Mouse (Mus musculus) embryo, embryonic 9.5 days (tissue): Measurements from ENCODE around the gene Rnf111.
A peak's percentile ranks its signal among the peaks of the same experiment; 100 is the strongest.

ENCODE experiments used
- DNase-seq: peaks from one replicate; pipeline ENCODE4 v3.0.0-alpha.2; 2017; ENCODE audit errors: extremely low spot score

The Rnf111 gene

DNA sequence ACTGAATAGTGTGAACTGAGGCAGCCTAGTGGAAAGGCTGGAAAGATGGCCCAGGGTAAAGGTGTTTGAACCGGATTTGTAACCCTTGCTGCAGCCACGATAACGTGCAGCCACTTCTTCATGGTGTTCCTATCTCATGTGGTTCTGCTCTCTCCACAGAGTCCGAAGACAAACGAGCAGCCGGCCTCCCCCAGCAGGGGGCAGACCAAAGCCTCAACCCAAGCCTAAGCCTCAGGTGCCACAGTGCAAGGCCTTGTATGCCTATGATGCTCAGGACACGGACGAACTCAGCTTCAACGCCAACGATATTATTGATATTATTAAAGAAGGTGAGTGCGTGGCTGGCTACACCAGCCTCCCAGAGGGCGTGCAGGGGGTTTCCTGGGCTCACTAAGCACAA lies 107.9 kb downstream of the Rnf111 start:
- no peak for DNase-seq

DNA sequence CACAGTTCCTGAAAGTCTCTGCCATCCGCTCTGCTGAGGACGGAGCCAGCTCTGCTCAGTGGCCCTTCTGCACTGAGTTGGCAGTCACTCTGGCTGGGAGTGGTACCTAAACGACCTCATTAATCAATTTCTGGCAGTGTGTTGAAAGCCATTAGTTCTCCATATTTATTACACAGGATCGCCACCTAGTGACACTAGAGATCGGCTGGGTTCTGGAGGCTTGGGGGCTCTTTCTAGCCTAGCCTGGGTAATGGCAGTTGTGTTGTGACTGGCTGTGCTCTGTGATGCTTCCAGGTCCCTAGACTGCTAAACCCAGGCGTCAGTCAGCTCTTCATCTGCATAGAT lies 111.0 kb downstream of the Rnf111 start:
- peak; percentile 62 for DNase-seq

DNA sequence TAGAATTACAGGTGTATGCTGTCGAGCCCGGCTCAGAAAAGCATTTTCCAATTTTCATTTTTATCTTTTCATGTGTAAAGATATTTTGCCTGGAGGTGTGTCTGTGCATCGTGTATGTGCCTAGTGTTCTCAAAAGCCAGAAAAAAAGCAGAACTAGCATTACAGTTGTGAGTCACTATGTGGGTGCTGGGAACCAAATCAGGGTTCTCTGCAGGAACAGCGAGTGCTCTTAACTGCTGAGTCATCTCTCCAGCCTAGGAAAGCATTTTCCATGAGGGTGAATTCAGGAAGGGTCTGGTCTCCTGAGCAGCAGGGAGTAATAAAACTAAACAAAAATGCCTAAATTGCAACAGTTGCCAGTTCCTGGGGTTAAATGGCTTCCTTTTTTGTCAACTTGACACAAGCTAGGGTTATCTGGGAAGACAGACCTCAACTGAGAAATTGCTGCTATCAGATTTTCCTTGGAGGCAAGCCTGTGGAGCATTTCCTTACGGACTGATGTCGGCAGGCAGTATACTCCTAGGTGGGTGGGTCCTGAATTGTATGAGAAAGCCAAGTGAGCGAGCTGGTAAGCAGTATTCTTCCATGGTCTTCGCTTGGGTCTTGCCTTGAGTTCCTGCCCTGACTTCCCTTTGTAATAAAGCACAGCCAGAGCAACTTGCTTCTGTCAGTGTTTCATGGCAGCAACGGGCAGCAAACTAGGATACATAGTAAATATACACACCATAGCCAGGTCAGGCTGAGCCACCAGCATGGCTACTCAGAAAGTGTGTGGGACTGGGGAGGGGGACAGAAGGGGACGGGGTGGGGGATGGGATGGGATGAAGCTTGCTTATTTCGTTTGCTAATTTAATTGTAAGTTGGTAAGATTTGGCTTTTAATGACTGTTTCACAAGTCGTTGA lies 111.6 kb downstream of the Rnf111 start:
- DNase-seq = no peak

DNA sequence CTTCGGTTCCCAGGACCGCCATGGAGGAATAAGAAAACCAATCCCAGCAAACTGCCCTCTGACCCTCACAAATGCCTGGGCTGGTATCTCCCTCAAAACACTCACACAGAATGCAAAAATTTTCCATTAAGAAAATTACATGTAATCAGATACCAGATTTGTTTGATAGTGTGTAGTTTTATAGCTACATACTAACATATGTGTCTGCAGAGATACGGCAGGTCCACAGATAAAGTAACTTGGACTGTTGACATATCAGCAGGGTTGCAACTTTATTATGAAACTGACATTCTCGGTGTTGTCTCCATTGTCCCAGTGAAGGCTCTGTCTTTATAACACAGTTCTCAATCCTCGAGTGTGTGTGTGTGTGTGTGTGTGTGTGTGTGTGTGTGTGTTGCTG lies 112.5 kb downstream of the Rnf111 start:
- DNase-seq = no peak

DNA sequence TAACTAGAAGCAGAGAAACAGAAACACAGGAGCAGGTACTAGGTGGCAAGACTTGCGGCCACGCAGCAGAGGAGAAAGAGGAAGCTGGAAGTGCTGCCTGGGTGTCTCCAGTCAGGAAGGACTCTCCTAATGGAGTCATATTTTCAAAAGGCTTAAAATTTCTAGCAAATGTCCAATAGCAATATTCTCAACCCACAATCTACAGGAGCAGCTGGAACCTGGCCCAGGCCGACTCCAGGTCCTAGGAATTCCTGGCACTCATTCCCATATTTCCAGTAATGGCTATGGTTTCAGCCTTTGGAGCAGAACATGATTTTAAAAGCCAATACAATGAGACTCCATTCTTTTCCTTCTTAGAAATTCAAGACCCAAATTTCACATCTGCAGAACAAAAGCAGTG lies 114.0 kb downstream of the Rnf111 start:
- no peak for DNase-seq

DNA sequence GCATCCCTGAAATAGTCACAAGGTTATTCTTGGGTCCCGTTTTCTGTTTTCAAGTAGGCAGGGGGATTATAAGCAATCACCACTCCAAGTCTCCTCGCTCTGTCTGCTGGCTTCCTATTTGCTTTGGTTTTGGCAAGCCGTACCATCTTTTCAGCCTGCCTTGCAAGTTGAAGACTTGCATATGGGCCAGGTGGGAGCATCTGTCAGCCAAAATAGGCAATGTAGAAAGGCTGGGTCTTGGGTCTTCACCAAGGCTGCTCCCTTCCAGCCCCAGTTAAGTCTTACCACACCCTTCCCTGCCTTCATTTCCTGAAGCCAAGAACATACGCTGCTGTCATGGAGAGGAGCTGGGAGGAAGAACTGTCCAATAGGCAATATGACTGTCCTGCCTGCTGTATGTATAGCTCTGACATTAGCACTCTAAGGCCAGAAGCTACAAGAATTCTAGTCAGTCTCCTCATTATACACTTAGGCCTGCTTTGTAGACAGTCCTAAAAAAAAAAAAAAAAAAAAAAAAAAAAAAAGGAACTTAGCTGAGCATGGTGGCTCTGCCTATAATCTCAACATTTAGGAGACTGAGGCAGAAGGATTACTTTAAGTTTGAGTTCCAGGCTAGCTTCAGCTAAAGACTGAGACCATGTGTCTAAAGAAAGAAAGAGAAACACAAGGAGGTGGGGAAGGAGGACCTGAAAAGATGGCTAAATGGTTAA lies 116.0 kb downstream of the Rnf111 start:
- no peak for DNase-seq

DNA sequence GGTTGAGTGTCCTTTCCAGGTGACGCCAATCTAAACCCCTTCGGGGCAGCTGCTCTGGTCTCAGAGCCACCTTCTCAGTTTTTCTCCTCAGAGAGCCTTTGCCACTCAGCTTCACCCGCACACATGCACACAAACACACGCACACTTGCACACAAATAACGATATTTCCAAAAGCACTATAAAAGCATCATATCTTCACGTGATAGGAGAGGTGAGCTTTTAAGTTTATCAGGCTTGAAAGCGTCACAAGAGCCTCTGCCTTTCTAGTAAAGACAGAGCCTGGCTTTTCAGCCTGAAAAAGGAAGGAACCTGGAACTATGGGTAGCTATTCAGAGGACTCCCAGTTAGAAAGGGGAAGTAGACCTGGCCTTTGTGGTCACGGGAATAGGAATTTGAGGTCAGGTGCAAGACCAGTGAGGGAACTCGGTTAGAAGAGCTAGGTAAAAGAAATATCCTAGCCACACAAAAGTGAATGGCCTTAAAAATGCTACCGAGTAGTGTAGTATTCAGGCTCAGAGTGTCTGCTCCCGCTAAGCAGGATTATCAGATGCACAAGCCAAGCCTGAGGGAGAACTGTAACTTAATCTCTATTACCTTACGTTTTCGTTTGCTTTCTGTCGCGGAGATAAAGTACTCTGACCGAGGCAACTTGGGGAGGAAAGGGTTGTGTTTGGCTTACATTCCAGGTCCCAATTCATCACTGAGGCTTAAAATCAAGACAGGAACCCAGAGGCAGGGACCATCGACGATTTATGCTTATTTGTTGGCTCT lies 118.4 kb downstream of the Rnf111 start:
- no peak for DNase-seq

DNA sequence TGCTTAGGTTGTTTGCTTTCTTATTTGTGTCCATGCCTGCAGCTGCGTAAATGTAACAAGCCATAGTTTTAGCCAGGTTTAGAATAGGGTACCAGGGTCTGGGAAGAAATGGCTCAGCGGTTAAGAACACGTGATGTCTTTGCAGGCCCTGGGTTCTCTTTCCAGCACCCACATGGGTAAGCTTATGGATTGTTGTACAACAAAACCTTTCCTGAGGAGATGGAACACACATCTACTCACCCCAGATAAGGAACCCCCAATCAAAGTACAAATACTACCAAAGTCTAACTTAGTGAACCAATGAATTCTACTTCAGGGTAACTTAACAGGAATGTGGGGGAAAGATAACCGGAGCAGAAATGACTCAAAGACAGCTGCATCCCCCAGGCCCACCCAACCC lies 119.0 kb downstream of the Rnf111 start:
- no peak for DNase-seq

DNA sequence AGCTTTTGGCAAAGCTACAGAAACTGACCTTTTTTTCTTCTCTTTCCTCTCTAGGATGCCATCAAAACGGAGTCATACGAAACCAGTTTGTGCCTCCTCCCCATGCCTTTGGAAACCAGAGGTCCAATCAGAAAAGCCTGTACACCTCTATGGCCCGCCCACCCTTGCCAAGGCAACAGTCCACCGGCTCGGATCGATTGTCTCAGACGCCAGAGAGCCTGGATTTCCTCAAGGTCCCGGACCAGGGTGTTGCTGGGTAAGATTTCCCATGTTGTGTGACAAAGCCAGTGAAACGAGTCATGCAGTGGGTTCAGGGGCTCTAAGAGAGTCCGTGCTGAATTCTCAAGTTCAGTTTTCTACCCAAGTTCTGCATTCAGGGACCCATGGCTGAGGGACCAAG lies 119.8 kb downstream of the Rnf111 start:
- no peak for DNase-seq

DNA sequence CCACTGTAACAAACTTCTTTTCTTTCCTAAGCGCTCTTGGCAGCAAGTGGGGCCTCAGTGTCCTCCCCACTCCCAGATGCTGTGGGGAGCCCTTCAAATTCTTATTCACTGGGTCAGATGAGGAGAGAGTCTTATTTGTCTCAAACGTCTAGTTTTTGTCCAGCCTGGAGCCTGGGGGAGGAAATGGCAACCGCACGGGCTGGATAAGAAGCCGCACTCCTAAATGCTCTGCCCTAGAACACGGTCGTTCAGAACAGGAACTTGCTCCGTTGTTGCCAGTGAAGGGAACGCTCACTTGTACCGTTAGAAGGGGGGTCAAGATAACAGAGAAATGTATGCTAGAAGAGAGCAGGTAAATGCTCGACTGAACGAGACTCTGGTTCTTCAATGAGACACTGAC lies 121.4 kb downstream of the Rnf111 start:
- DNase-seq = no peak

DNA sequence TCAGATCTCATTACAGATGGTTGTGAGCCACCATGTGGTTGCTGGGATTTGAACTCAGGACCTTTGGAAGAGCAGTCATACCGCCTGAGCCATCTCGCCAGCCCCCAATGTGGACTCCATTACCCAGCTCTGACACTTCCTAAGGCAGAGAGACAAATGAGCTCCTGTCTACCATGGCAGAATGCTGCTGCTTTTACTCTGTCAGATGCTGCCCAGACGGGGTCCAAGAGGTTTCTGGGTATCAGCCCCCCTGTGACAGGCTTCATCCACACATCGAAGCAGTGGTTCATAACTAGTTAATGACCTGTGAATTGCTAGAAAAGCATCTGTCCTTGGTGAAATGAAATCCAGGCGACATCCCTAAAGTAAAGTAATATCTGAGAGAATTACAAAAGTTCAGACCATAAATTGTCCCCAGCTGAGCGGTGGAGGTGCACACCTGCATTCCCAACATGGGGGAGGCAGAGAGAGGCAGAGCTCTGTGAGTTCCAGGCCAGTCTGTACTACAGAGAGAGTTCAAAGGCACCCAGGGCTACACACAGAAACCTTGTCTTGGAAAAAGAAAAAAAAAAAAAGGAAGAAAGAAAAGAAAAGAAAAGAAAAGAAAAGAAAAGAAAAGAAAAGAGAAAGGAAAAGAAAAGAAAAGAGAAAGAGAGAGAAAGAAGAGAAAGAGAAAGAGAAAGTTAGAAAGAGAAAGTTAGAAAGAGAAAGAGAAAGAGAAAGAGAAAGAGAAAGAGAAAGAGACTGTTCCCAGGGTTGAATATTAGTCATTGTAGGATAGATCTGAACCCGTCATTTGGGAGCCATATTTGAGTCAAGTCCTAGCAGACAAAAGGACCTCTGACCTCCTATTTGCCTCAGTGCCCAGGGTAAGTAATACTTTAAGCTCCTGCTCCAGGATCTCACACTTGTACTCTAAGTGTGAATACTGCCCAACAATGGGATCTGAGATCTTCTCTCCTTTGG lies 123.7 kb downstream of the Rnf111 start:
- DNase-seq = no peak
